Mouse (Mus musculus) thymus, postnatal 10 days (tissue): ENCODE data around the gene Eif1.
A peak's percentile ranks its signal among the peaks of the same experiment; 100 is the strongest.
"Not testable (repeated sequence)": the region's sequence is repeated elsewhere in the genome, so short reads cannot be mapped to it uniquely, and the experiment has no call there.

Experiments used
- DNase-seq, 2 experiments: peaks; one replicate each; pipeline ENCODE4 v3.0.0; 2021; ENCODE audit warnings: low spot score in 2 of 2

The Eif1 gene

GRCm38 (mm10) chr11:100319492-100320171 is at the start of gene Eif1:
Eif1 (plus strand) TSS chr11:100319885.
- peak; percentile 100 for DNase-seq

DNA sequence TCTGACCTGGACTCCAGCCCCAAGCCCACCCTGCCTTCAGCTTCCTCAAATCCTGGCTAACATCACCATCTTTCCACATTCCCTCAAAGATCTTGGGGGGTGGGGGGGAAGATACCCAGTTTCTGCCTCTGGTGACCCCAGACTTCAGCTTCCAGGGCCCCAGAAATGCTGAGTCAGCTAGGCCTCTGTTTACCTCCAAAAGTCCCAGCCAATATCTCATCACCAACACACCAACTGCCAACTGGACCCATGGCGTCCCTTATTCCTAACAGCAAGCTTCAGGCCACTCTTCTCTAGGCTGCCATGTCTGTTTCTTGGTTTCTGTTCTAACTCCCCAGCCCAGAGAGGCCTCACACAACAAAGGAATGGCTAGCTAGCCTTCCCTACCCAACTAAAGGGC is 47.8 kb upstream of the Eif1 start:
- no peak for DNase-seq

DNA sequence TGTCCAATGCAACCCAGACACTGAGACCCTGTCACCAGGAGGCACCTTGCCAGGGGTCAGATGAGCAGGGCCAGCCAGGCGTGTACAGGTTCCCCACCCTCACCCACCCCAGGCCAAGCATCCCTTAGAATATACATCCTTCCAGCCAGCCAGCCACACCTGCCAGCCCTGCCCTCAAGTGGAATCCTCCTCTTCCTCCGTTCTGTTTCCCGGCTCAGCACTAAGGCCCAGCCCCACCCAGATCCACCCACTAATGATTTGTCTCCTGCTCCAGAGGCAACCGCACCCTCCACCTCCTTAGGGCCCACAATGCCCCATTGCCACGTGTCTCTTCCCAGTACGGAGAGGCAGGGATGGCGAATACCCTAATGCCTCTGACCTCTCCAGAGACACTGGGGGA is 45.0 kb upstream of the Eif1 start:
- DNase-seq = no peak

DNA sequence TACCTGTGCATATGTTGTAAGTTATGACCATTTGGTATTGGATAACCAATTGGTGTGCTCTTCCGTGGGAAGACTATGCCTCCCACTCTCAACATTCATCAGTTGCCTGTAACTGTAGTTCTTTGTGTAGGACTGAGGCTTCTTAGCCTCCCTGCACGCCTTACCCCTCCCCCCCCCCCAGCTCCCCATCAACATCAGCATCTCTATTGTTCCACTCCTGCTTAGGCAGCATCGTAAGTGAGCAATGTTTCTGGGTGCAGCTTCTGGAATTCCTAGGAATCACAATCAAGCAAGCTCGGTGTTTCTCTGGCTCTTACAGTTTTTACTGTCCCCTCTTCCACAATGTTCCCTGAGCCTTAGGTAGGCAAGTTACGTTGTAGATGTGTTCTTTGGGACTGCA is 44.2 kb upstream of the Eif1 start:
- DNase-seq = no peak

- no peak for DNase-seq
Measured at GRCm38 (mm10) chr11:100277726-100278480, 41.8 kb upstream of the Eif1 start.

- no peak for DNase-seq
Measured at GRCm38 (mm10) chr11:100278759-100279158, 40.9 kb upstream of the Eif1 start.

DNA sequence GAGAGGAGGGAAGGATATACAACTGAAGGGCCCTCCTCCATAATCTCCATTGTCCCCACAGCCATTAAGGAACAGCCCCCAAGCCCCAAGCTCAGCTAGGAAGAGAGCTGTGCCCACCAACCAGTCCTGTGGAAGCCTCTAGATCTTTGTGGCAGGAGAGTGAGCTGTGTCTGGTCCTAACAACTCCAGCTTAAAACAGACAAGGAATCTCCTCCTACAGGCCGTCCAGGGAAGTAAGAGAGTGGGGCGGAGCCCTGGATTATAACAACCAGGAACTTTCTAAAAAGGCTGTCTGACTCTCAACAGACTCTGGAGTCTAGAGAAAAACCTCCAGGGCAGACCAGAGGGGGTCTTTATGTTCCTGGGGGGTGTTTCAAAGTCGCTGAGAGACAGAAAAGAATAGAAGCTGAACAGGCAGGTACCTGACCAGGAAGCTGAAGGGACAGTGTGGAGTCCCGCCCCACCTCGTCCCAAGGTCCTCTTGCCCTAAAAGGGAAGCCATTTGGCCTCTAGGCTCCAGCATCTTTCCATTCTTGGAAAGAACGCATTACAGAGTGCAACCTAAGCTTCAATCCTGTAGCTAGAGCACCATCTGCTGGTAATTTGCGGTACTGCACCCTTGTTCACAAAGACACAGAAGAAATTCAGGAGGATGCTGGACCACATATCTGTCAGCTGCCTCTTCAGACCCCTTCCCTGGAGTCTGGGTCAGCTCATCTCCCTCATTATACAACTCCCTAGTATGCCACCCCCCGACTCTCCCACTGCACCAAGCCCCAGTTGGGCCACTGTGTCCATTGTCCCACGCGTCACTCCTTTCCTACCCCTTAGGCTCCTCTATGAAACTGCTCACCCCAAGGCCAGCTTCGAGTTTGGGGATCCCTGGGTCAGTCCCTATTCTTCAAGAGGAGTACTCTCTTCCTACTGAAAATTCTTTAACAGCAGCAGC is 37.8 kb upstream of the Eif1 start:
- DNase-seq = peak; percentile 52 to 77

DNA sequence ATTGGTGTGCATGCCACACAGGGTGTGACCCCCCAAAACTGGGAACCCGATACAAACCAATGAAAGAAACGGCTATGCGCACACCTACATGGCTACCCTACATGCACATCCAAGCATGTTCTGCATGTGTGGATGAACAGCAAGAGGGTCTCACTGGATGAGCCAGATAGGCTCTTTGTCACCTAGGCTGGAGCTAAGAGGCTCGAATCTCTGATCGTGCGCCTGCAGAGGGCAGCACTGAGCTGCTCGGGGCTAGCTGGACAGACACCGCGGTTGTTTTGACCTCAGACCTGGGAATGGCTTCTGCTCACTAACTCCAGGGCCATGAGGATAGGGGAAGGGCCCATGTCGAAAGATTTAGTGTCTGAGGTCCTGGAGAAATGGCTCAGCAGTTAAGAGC is 37.1 kb upstream of the Eif1 start:
- DNase-seq = peak; percentile 31 to 78

GRCm38 (mm10) chr11:100284988-100285387 is 34.7 kb upstream of the Eif1 start:
- no peak for DNase-seq

DNA sequence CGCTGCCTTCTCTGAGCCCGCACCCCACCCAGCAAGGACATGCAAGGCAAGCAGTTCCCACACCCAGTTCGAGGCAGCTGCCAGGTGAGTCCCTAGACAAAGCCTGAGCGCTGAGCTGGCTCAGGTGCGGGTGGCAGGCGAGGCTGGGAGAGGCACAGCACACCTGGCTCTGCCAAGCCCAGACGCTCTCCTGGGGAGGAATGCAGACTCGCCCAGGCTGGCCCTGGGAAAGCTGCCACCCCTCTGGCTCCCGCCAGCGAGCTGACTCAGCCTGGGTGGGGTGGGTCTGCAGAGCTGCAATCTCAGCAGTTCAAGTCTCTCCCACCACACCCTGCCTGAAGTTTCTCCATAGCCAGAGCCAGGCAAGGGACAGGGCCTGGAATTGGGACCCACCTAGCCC is 32.7 kb upstream of the Eif1 start:
- no peak for DNase-seq

DNA sequence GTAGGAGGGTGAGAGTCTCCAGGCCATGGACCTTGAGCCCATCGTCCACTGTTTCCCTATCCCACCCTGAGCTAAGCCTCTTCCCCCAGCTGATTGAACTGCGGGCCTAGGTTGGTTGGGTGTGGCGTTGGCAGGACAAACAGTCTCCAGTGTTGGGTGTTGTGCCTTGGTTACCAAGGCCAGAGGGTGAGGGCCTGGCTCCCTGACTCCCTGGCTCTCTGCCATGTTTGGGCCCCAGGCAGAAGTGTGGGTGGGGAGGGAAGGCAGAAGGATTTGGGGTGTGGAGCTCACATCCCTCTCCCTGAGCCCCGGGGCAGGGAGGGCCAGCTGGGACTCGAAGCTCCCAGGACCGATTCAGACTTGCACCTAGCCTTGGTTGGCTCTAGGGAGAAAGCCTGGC is 30.7 kb upstream of the Eif1 start:
- DNase-seq = no peak

- DNase-seq = no peak
Measured at GRCm38 (mm10) chr11:100290235-100290634, 29.4 kb upstream of the Eif1 start.

DNA sequence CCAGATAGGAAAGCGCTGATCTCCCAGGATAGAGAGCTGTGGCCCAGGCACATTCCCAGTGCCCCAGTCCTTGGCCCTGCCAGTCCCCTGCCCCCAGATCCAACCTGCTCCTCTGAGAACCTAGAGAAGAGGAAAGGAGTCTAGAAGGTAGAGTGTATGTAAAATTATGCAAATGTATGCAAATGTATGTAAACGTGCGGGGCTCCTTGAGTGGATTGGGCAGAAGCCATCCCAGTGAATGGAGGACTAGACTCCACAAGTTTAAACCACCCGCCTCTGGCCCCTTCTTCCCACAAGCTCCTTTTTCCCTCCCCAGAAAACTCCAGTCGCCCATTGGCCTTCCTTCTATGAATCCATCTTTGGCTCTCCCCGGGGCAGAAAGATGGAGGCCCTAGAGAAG is 26.8 kb upstream of the Eif1 start:
- DNase-seq = no peak

- peak; percentile 48 to 89 for DNase-seq
Measured at GRCm38 (mm10) chr11:100295308-100295707, 24.4 kb upstream of the Eif1 start.

- DNase-seq = peak in 1 of 2 experiments; percentile 35
Measured at GRCm38 (mm10) chr11:100297801-100298200, 21.9 kb upstream of the Eif1 start.

DNA sequence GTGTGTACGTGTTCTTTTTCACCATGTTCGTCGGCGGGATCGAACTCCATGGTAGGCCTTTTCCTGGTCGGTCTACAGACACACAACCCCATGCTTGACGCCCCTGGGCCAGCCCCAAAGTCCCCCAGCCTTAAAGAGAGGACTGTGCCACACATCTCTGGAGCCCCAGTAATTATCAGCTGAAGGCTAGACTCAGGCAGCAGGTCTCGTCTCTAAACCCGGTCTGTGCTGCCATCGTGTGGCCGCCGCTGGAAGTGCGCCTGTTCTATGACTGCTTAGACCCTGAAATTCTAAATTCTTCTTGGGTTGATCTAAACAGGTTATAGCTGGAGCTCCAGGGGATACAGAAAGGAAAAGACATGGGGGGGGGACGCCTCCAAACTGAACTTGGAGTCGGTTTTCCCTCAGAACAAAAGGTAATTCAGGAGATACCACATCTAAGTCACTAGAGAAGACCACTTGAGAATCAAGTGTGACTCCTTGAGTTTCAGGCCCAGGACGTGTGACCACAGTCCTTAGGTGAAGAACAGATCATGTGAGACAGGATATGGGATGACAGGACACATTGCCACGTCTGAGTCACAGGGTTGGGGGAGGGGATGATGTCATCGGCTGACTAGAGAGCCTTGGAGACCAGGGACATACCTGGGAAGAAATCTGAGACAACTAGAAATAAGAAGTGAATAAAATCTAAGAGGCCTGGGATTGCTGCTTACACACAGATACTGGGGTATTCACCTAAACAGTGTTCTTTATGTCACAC is 21.2 kb upstream of the Eif1 start:
- DNase-seq = peak; percentile 60 to 85

DNA sequence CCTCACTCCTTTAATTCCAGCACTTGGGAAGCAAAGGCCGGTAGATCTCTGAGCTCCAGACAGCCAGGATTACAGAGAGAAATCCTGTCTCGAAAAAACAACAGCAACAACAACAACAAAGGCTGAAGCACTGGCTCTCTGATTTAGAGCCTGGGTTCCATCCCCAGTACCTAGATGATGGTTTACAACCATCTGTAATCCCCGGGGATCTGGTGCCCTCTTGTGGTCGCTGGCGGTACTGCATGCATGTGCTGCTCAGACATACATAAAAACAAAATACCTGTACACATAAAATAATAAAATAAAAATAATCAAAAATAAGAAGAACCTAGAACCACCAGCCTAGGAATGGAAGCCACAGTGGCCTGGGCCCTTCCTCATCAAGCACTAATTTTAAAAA is 19.4 kb upstream of the Eif1 start:
- DNase-seq = peak; percentile 40 to 72

DNA sequence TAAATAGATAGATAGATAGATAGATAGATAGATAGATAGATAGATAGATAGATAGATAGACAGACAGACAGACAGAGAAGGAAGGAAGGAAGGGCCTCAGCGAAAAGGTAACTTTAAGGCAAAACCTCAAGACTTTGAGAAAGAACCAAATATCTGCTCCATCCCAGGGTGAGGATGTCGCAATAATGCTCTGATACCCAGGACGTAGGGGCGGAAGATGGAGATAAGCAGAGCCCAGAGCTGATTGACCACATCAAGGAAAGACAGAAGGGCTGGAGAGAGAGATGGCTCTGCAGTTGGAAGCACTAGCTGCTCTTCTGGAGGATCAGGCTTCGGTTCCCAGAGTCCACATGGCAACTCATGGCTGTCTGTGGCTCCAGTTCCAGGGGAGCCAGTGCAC is 18.4 kb upstream of the Eif1 start:
- DNase-seq = no peak

- no peak for DNase-seq
Measured at GRCm38 (mm10) chr11:100307900-100308299, 11.8 kb upstream of the Eif1 start.

GRCm38 (mm10) chr11:100308672-100309071 is 11.0 kb upstream of the Eif1 start:
- not testable (repeated sequence) for DNase-seq

DNA sequence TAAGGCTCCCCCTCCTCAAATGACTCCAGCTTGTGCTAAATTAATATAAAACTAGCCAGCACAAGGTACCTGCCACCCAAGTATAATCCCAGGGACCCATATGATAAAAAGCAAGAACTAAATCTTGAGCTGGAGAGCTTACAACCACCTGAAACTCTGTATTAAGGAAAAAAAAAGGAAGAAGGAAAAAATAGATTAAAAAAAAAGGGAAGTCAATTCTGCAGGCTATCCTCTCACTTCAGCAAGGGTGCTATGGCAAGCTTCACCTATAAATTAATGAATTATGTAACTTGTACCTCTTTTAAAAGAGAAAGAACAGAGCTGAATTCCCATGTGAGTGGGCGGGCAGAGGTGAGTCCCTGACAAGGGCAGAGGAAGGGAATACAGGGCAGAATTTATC is 8.0 kb upstream of the Eif1 start:
- DNase-seq = no peak
